Mouse (Mus musculus): Measurements from ENCODE around the gene Mef2a. TPM values are rescaled to one million over a fixed set of nuclear protein-coding genes. Genes with fewer than 3 reads are reported as not detected.

Gene Mef2a
- polyA plus RNA-seq, 1 experiment from 2014 or later: 15.0 TPM

GRCm38 (mm10) chr7:67360588-67360987 lies 12.1 kb downstream of the Mef2a start:
- Histone ChIP-seq H3K9me3 (replicated peaks) (no peaks in the 10 kb centered on the region), H3K9ac (no peak overlapping the region), H3K27ac (no peak overlapping the region), H3K4me3 (no peak overlapping the region), H3K27me3 (replicated peaks) (no peaks in the 10 kb centered on the region), H3K36me3 (no peaks in the 10 kb centered on the region), H3K4me1 (peaks cover 2% of the 10 kb centered on the region; the same call in 1 of the 2 replicates), H3K4me2 (no peak overlapping the region)
- 78% methylated on average over 3 of the region's 3 CpGs for WGBS (ENCODE audit: insufficient replicate concordance)
- no peak for ATAC-seq

DNA sequence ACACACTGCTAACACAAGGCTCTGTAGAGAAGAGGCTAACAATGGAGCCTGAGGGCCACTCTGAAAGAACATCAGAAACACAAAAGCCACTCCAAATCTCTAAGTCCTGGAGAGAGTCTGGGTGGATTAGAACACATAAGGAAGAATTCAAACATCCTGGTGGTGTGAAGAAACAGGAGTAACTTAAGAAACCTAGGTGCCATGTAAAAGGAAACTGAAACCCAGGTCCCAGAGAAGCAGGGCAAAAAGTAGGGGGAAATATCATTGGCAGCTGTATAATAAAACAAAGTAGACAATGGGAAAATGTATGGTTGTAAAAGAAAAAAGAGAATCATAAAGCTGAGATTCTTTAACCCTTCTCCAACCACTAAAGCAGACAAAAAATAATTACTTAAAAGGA lies 12.8 kb downstream of the Mef2a start:
- Histone ChIP-seq H3K27ac (no peak overlapping the region), H3K4me3 (no peak overlapping the region), H3K9me3 (replicated peaks) (no peaks in the 10 kb centered on the region), H3K36me3 (no peaks in the 10 kb centered on the region), H3K4me2 (no peak overlapping the region), H3K9ac (no peak overlapping the region), H3K4me1 (no peaks in the 10 kb centered on the region; the same call in 1 of the 2 replicates), H3K27me3 (replicated peaks) (no peaks in the 10 kb centered on the region)
- ATAC-seq: no peak

DNA sequence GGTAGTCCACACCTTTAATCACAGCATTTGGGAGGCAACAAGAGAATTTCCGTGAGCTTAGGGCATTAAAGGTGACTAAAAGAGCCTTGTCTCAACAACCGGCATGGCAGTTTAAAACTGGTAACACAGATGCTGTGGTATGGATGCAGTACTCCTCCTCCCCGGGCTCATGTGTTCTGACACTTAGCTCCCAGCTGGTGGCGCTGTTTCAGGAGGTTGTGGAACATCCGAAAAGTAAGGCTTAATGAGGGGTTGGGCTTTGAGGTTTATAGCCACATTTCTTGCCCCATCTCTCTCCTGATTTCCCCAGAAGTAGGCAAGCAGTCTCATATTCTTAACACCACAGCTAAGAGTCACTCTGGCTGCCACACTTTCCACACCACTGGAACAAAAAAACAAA lies 16.8 kb downstream of the Mef2a start:
- WGBS (ENCODE audit: insufficient replicate concordance): 86% methylated on average over 5 of the region's 5 CpGs
- Histone ChIP-seq H3K9ac (no peak overlapping the region), H3K9me3 (replicated peaks) (no peaks in the 10 kb centered on the region), H3K36me3 (no peaks in the 10 kb centered on the region), H3K4me3 (no peak overlapping the region), H3K27ac (no peak overlapping the region), H3K27me3 (replicated peaks) (no peaks in the 10 kb centered on the region), H3K4me1 (peaks cover 4% of the 10 kb centered on the region; the same call in 1 of the 2 replicates), H3K4me2 (no peak overlapping the region)
- ATAC-seq: no peak

- Histone ChIP-seq H3K9me3 (replicated peaks) (no peaks in the 10 kb centered on the region), H3K4me2 (no peak overlapping the region), H3K27ac (no peak overlapping the region), H3K4me1 (peaks cover 4% of the 10 kb centered on the region; the same call in 1 of the 2 replicates), H3K9ac (no peak overlapping the region), H3K27me3 (replicated peaks) (no peaks in the 10 kb centered on the region), H3K36me3 (no peaks in the 10 kb centered on the region), H3K4me3 (no peak overlapping the region)
- WGBS (ENCODE audit: insufficient replicate concordance): 73% methylated on average over 6 of the region's 6 CpGs
- ATAC-seq: no peak
These were observed 19.0 kb downstream of the Mef2a start for GRCm38 (mm10) chr7:67353667-67354066.

DNA sequence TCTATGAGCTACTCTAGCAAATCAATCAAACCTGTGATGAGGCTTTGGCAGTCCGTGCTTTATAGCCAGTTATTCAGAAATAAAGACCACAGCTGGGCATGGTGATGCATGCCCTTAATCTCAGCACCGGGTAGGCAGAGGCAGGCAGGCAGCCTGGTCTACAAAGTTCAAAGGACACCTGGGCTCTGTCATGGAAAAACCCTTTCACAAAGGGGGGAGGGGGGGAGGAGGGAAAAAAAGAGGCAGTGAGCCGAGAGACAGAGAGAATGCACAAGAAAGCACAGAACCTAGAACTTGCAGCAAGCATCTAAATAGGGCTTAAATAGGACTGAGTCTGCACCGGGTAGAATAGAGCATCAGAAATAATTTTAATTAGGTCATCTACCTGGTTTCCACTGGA lies 19.7 kb downstream of the Mef2a start:
- no peak overlapping the region for H3K27ac ChIP-seq
- ATAC-seq: no peak
- H3K9ac ChIP-seq: no peak overlapping the region
- H3K4me3 ChIP-seq: no peak overlapping the region
- no peaks in the 10 kb centered on the region for H3K9me3 ChIP-seq (replicated peaks)
- H3K36me3 ChIP-seq: no peaks in the 10 kb centered on the region
- WGBS (ENCODE audit: insufficient replicate concordance): 70% methylated on average over 4 of the region's 4 CpGs
- H3K4me1 ChIP-seq: peaks cover 4% of the 10 kb centered on the region; the same call in 1 of the 2 replicates
- H3K27me3 ChIP-seq (replicated peaks): no peaks in the 10 kb centered on the region
- no peak overlapping the region for H3K4me2 ChIP-seq

DNA sequence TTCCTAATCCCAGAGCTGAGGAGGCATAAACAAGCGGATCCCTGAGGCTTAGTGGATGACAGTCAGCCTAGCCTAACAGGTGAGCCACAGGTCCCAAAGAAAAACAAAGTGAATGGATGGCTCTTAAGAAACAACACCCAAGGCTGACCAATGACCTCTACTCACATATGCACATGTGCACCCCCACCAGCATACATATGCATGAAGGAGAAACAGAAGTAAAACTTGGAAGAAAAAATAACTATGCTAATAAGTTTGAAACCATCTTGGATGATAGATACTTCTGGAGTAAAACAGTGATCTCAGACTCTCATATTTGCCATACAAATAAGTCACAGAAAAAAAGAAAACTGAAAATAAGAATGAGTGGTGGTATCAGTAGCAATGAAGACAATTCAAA lies 28.2 kb downstream of the Mef2a start:
- Histone ChIP-seq H3K9ac (no peak overlapping the region), H3K4me3 (no peak overlapping the region), H3K9me3 (replicated peaks) (no peaks in the 10 kb centered on the region), H3K4me2 (no peak overlapping the region), H3K27ac (no peak overlapping the region), H3K36me3 (peaks cover 7% of the 10 kb centered on the region; the same call in 1 of the 2 replicates), H3K27me3 (replicated peaks) (no peaks in the 10 kb centered on the region), H3K4me1 (peaks cover 10% of the 10 kb centered on the region)
- ATAC-seq: no peak
- whole genome bisulfite sequencing (ENCODE audit: insufficient replicate concordance): 92% methylated on average over 1 of the region's 1 CpGs

- Histone ChIP-seq H3K27ac (no peak overlapping the region), H3K36me3 (peaks cover 7% of the 10 kb centered on the region; the same call in 1 of the 2 replicates), H3K27me3 (replicated peaks) (no peaks in the 10 kb centered on the region), H3K4me3 (no peak overlapping the region), H3K9me3 (replicated peaks) (no peaks in the 10 kb centered on the region), H3K4me2 (no peak overlapping the region), H3K4me1 (peaks cover 10% of the 10 kb centered on the region), H3K9ac (no peak overlapping the region)
- ATAC-seq: peak; percentile 67
- 69% methylated on average over 7 of the region's 7 CpGs for WGBS (ENCODE audit: insufficient replicate concordance)
These were observed 30.5 kb downstream of the Mef2a start for GRCm38 (mm10) chr7:67342067-67342625.

GRCm38 (mm10) chr7:67320359-67320758 lies 52.3 kb downstream of the Mef2a start:
- WGBS (ENCODE audit: insufficient replicate concordance): 62% methylated on average over 1 of the region's 1 CpGs

DNA sequence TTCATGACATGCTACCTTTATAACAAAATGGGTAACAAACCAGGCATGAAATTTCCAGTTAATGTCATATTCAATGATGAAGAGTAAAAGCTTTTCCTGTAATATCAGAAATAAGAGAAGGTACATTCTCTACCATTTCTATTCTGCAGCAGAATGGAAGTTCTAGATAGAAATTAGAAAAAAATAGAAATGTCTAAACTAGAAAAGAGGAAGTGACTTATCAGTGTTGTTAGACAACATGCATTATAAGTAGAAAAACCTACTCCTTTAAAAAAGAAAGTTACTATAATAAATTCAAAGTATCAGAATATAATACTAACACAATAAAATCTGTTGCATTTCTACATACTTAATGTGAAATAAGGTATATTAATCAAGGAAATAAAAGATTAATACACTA lies 54.0 kb downstream of the Mef2a start:
- no peak overlapping the region for H3K9ac ChIP-seq
- 0 out of 2 replicates have a peak, but pooled peaks cover 2% of the 10 kb centered on the region for H3K36me3 ChIP-seq
- H3K4me2 ChIP-seq: no peak overlapping the region
- peaks cover 8% of the 10 kb centered on the region for H3K4me1 ChIP-seq
- H3K27ac ChIP-seq: no peak overlapping the region
- no peaks in the 10 kb centered on the region for H3K27me3 ChIP-seq (replicated peaks)
- H3K9me3 ChIP-seq (replicated peaks): no peaks in the 10 kb centered on the region
- H3K4me3 ChIP-seq: no peak overlapping the region
- ATAC-seq: no peak

More at GRCm38 (mm10) chr7:67320359-67320758, 52.3 kb downstream of the Mef2a start:
- Histone ChIP-seq H3K9me3 (replicated peaks) (no peaks in the 10 kb centered on the region), H3K4me1 (peaks cover 7% of the 10 kb centered on the region), H3K4me2 (no peak overlapping the region), H3K9ac (no peak overlapping the region), H3K27ac (no peak overlapping the region), H3K4me3 (no peak overlapping the region), H3K36me3 (0 out of 2 replicates have a peak, but pooled peaks cover 2% of the 10 kb centered on the region), H3K27me3 (replicated peaks) (no peaks in the 10 kb centered on the region)
- no peak for ATAC-seq

DNA sequence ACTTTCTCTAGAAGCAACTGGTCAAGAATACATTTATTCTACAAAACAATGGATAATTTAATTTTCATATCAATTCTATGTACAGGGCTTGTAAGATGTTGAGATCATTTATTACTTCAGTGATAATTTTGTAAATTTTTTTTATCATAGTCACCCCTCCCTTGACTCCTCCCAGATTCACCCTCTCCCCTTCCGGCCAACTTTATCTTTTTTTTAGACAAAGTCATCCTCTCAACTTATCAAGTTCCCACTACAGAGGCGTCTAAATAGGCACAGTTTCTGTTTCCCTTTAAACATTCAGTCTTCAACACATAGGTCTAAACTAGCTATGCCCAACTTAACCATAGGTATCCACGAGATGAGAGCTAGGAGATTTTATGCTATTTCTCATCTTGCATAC lies 59.5 kb downstream of the Mef2a start:
- WGBS (ENCODE audit: insufficient replicate concordance): 42% methylated on average over 3 of the region's 3 CpGs

DNA sequence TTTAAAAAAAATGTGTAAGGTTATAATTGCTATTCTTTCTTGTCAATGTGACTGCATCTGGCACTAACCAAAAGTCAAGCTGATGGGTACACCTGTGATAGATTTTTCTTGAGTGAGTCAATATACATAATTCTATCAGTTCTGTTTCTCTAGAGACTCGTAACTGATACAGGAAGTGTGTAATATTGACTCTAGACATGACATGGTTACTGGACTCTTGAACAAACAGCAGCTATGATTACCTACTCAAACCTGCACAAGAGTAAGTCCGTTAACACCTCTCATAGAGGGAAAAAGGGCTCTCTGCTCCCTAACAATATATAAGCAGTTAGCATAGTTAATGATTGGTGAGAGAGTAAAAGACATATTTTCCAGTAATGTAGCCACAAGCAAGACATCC lies 62.5 kb downstream of the Mef2a start:
- 74% methylated on average over 2 of the region's 2 CpGs for WGBS (ENCODE audit: insufficient replicate concordance)
- Histone ChIP-seq H3K36me3 (no peaks in the 10 kb centered on the region), H3K27me3 (replicated peaks) (no peaks in the 10 kb centered on the region), H3K4me2 (no peak overlapping the region), H3K4me3 (no peak overlapping the region), H3K4me1 (peaks cover 14% of the 10 kb centered on the region), H3K9me3 (replicated peaks) (no peaks in the 10 kb centered on the region), H3K27ac (no peak overlapping the region), H3K9ac (no peak overlapping the region)
- ATAC-seq: no peak

More for the DNA sequence above, 59.5 kb downstream of the Mef2a start:
- H3K4me3 ChIP-seq: no peak overlapping the region
- H3K9me3 ChIP-seq (replicated peaks): no peaks in the 10 kb centered on the region
- peaks cover 14% of the 10 kb centered on the region for H3K4me1 ChIP-seq
- H3K27me3 ChIP-seq (replicated peaks): no peaks in the 10 kb centered on the region
- H3K36me3 ChIP-seq: 0 out of 2 replicates have a peak, but pooled peaks cover 2% of the 10 kb centered on the region
- no peak overlapping the region for H3K4me2 ChIP-seq
- no peak for ATAC-seq
- H3K27ac ChIP-seq: no peak overlapping the region
- H3K9ac ChIP-seq: no peak overlapping the region

GRCm38 (mm10) chr7:67308102-67308501 lies 64.6 kb downstream of the Mef2a start:
- no peaks in the 10 kb centered on the region for H3K9me3 ChIP-seq (replicated peaks)
- no peak overlapping the region for H3K9ac ChIP-seq
- no peak for ATAC-seq
- no peak overlapping the region for H3K4me2 ChIP-seq
- H3K4me1 ChIP-seq: 0 out of 2 replicates have a peak, but pooled peaks cover 7% of the 10 kb centered on the region
- peaks cover 7% of the 10 kb centered on the region; the same call in 1 of the 2 replicates for H3K36me3 ChIP-seq
- no peak overlapping the region for H3K27ac ChIP-seq
- H3K4me3 ChIP-seq: no peak overlapping the region
- H3K27me3 ChIP-seq (replicated peaks): no peaks in the 10 kb centered on the region
- WGBS (ENCODE audit: insufficient replicate concordance): 45% methylated on average over 2 of the region's 2 CpGs

- no peaks in the 10 kb centered on the region for H3K9me3 ChIP-seq (replicated peaks)
- 83% methylated on average over 3 of the region's 3 CpGs for WGBS (ENCODE audit: insufficient replicate concordance)
- no peak overlapping the region for H3K4me3 ChIP-seq
- H3K4me2 ChIP-seq: no peak overlapping the region
- H3K36me3 ChIP-seq: peaks cover 7% of the 10 kb centered on the region; the same call in 1 of the 2 replicates
- no peak overlapping the region for H3K9ac ChIP-seq
- H3K27ac ChIP-seq: no peak overlapping the region
- ATAC-seq: no peak
- H3K4me1 ChIP-seq: 0 out of 2 replicates have a peak, but pooled peaks cover 7% of the 10 kb centered on the region
- no peaks in the 10 kb centered on the region for H3K27me3 ChIP-seq (replicated peaks)
These were observed 65.6 kb downstream of the Mef2a start for GRCm38 (mm10) chr7:67307078-67307477.

Measured in liver, embryonic 12.5 days (tissue).